Mouse (Mus musculus) hindbrain, embryonic 14.5 days (tissue): ENCODE measurements around the gene Pou2f2. TPM values are rescaled to one million over a fixed set of nuclear protein-coding genes. Genes with fewer than 3 reads are reported as not detected.

Experiments used
- ATAC-seq: fragments of 200-750 bp; cut with Nextera tagmentation; 2 replicates; pipeline ENCODE4 v1.8.0; 2017; ENCODE audit warnings: moderate number of reproducible peaks, mild to moderate bottlenecking, moderate TSS enrichment, moderate library complexity; ENCODE audit not compliant: low FRiP score
- DNase-seq: peaks from one replicate; pipeline ENCODE4 v3.0.0-alpha.2; 2015; ENCODE audit warnings: low spot score
- H3K27ac ChIP-seq: fragments of 300-500 bp; sonication (generic); 2 replicates; pipeline ENCODE4 v1.5.1; 2014; ENCODE audit warnings: mild to moderate bottlenecking, moderate library complexity
- H3K27me3 ChIP-seq: fragments of 300-500 bp; sonication (generic); 2 replicates; pipeline ENCODE4 v1.6.1; 2014; ENCODE audit warnings: mild to moderate bottlenecking, low read length, mixed read lengths; ENCODE audit not compliant: control insufficient read depth, insufficient read depth
- H3K36me3 ChIP-seq: fragments of 300-500 bp; sonication (generic); replicated peaks from 2 replicates; pipeline ENCODE4 v1.6.1; 2014; ENCODE audit not compliant: control insufficient read depth, insufficient read depth
- H3K4me1 ChIP-seq: fragments of 300-500 bp; sonication (generic); replicated peaks from 2 replicates; pipeline ENCODE4 v1.6.1; 2014; ENCODE audit warnings: antibody characterized with exemption, low read length, mixed read lengths; ENCODE audit not compliant: control insufficient read depth, insufficient read depth
- H3K4me2 ChIP-seq: fragments of 300-500 bp; sonication (generic); replicated peaks from 2 replicates; pipeline ENCODE4 v1.6.1; 2014; ENCODE audit warnings: mild to moderate bottlenecking, moderate library complexity
- H3K4me3 ChIP-seq: fragments of 300-500 bp; sonication (generic); replicated peaks from 2 replicates; pipeline ENCODE4 v1.5.1; 2014; ENCODE audit warnings: mild to moderate bottlenecking, low read length
- H3K9ac ChIP-seq: fragments of 300-500 bp; sonication (generic); 2 replicates; pipeline ENCODE4 v1.6.1; 2014
- H3K9me3 ChIP-seq: fragments of 300-500 bp; sonication (generic); 2 replicates; pipeline ENCODE4 v1.6.1; 2016; ENCODE audit warnings: low read length; ENCODE audit not compliant: control insufficient read depth
- WGBS: fragments of 180-500 bp; shearing (Covaris S2); extraction: QIAGEN DNeasy Blood & Tissue Kit; methylation state at CpG from one replicate; pipeline ENCODE4 v1.1.7; 2014; 5-methylcytosine and 5-hydroxymethylcytosine counted together
- polyA plus RNA-seq: library from polyadenylated mRNA; unstranded; fragments of >200 nt; fragmentation: Nextera tagmentation; extraction: Ambion mirVana; gene quantifications from 2 replicates; pipeline ENCODE4 v1.2.1, GENCODE M21; 2014

Gene Pou2f2
- polyA plus RNA-seq, 1 experiment from 2014 or later = 31.8 TPM

- Histone ChIP-seq H3K9me3 (no peaks in the 10 kb centered on the region), H3K27me3 (no peaks in the 10 kb centered on the region), H3K27ac (no peak overlapping the region), H3K4me1 (peaks cover 21% of the 10 kb centered on the region), H3K36me3 (peaks cover 50% of the 10 kb centered on the region), H3K4me3 (no peak overlapping the region), H3K4me2 (no peak overlapping the region), H3K9ac (no peak overlapping the region)
- ATAC-seq (no peak), DNase-seq (no peak)
- WGBS = 78% methylated on average over 12 of the region's 12 CpGs
These were observed 100.0 kb downstream of the Pou2f2 start for GRCm38 (mm10) chr7:25079496-25080026.

- Histone ChIP-seq H3K27ac (peak overlapping the region; percentile 94), H3K4me1 (peaks cover 31% of the 10 kb centered on the region), H3K27me3 (no peaks in the 10 kb centered on the region), H3K9ac (peak overlapping the region; percentile 92), H3K4me2 (peak overlapping the region; percentile 78), H3K4me3 (peak overlapping the region; percentile 91), H3K9me3 (no peaks in the 10 kb centered on the region), H3K36me3 (peaks cover 29% of the 10 kb centered on the region)
- under 1% methylated on average over 30 of the region's 33 CpGs for WGBS
- ATAC-seq (no peak), DNase-seq (no peak)
These were observed 102.1 kb downstream of the Pou2f2 start for GRCm38 (mm10) chr7:25077414-25077755.

DNA sequence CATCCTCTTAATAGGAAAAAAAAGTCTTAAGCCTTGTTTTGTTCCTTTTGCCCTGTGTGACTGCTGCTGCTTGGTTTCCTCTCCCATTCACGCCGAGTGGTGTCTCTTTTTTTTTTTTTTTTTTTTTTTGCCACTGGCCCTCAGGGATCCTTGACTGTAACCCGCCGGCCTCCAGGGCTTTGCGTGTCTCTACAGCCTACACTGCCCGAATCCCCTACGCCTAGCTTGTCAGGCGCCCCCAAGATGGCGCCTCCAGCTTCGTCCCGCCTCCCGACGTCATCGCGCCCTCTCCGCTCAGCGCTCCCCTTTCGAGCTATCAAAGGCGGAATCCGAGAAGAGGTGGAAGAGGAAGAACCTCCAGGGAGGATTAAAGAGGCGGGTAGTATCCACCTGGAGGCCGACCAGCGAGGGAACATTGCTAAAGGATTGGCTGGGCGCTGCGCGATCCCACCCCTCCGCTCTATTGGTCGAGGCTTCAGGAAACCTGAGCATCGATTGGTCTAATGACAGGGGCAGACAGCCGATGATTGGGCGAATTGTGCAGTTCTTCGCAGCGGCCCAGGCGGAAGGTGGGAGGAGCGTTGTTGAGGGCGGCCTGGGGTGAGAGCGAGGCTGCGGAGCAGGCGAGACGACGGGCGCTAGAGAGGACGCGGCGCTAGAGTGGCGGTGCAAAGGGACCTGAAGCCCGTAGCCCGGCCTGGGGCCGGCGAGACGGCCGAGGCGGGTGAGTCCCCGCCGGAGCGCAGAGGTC, 102.7 kb downstream of the Pou2f2 start:
- Histone ChIP-seq H3K27ac (peak overlapping the region; percentile 94), H3K4me2 (peak overlapping the region; percentile 78), H3K9me3 (no peaks in the 10 kb centered on the region), H3K9ac (peak overlapping the region; percentile 92), H3K4me3 (peak overlapping the region; percentile 91), H3K4me1 (peaks cover 31% of the 10 kb centered on the region), H3K27me3 (no peaks in the 10 kb centered on the region), H3K36me3 (peaks cover 23% of the 10 kb centered on the region)
- WGBS = 0% methylated on average over 53 of the region's 56 CpGs
- ATAC-seq (peak; percentile 96), DNase-seq (peak; percentile 96)

- Histone ChIP-seq H3K4me1 (peaks cover 34% of the 10 kb centered on the region), H3K27me3 (no peaks in the 10 kb centered on the region), H3K4me2 (peak overlapping the region; percentile 68), H3K9ac (peak overlapping the region; percentile 60), H3K36me3 (peaks cover 18% of the 10 kb centered on the region), H3K9me3 (no peaks in the 10 kb centered on the region), H3K27ac (peak overlapping the region; percentile 92), H3K4me3 (peak overlapping the region; percentile 37)
- 21% methylated on average over 7 of the region's 7 CpGs for WGBS
- DNase-seq = peak; percentile 35
- ATAC-seq = no peak
These were observed 103.2 kb downstream of the Pou2f2 start for GRCm38 (mm10) chr7:25076296-25076662.

GRCm38 (mm10) chr7:25073924-25074323, 105.6 kb downstream of the Pou2f2 start:
- Histone ChIP-seq H3K9ac (no peak overlapping the region), H3K4me2 (peak overlapping the region; percentile 96; the same call in 1 of the 2 replicates), H3K27ac (peak overlapping the region; percentile 96), H3K36me3 (0 out of 2 replicates have a peak, but pooled peaks cover 5% of the 10 kb centered on the region), H3K27me3 (no peaks in the 10 kb centered on the region), H3K4me3 (no peak overlapping the region; the same call in 1 of the 2 replicates), H3K9me3 (no peaks in the 10 kb centered on the region), H3K4me1 (peaks cover 55% of the 10 kb centered on the region)
- ATAC-seq (no peak), DNase-seq (no peak)
- 88% methylated on average over 8 of the region's 8 CpGs for WGBS

GRCm38 (mm10) chr7:25072716-25073390, 106.7 kb downstream of the Pou2f2 start:
- Histone ChIP-seq H3K4me3 (peak overlapping the region; percentile 69), H3K27ac (peak overlapping the region; percentile 96), H3K9me3 (no peaks in the 10 kb centered on the region), H3K36me3 (peaks cover 14% of the 10 kb centered on the region), H3K4me1 (peaks cover 56% of the 10 kb centered on the region), H3K4me2 (peak overlapping the region; percentile 96), H3K9ac (peak overlapping the region; percentile 95), H3K27me3 (no peaks in the 10 kb centered on the region)
- ATAC-seq (peak; percentile 22), DNase-seq (peak; percentile 62)
- 2% methylated on average over 29 of the region's 33 CpGs for WGBS

- Histone ChIP-seq H3K27me3 (no peaks in the 10 kb centered on the region), H3K36me3 (peaks cover 22% of the 10 kb centered on the region), H3K27ac (peak within 1 kb of the TSS; percentile 96), H3K9me3 (no peaks in the 10 kb centered on the region), H3K9ac (peak within 1 kb of the TSS; percentile 95), H3K4me2 (peak within 1 kb of the TSS; percentile 96), H3K4me1 (peaks cover 56% of the 10 kb centered on the region), H3K4me3 (peak within 1 kb of the TSS; percentile 69)
- WGBS = 0% methylated on average over 24 of the region's 28 CpGs
- ATAC-seq (peak; percentile 0; the same call in 1 of the 2 replicates), DNase-seq (no peak)
These were observed 107.4 kb downstream of the Pou2f2 start, which contains the start of the genes Grik5 and Zfp574 for GRCm38 (mm10) chr7:25071979-25072715. TSS of gene Grik5 (minus strand) at chr7:25072346. TSS of gene Zfp574 (plus strand) at chr7:25072567.

DNA sequence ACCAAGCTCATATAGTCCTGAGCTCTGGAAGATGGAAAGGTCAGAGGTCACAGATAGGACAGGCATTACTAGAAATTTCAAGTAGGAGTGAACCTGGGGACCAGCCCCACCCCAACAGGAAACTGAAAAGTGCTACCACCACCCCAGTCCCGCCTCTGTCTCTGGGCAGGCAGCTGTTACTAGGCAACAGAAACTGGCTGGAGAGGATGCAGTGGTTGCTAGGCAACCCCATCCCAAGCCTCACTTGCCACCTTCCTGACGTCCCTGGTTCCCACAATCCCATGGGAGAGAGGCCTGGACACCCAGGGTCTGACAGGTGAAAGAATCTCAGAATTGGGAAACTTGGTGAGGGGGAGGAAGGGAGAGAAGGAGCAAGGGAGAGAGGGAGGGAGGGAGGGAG, 110.8 kb downstream of the Pou2f2 start:
- Histone ChIP-seq H3K9me3 (no peaks in the 10 kb centered on the region), H3K27ac (peak overlapping the region; percentile 14; the same call in 1 of the 2 replicates), H3K9ac (peak overlapping the region; percentile 31; the same call in 1 of the 2 replicates), H3K36me3 (peaks cover 54% of the 10 kb centered on the region), H3K4me1 (peaks cover 45% of the 10 kb centered on the region), H3K4me2 (peak overlapping the region; percentile 96), H3K27me3 (no peaks in the 10 kb centered on the region), H3K4me3 (0 out of 2 replicates have a peak overlapping the region, but pooled peaks have one; percentile 3)
- DNase-seq (peak; percentile 64), ATAC-seq (0 out of 2 replicates have a peak, but pooled peaks have one; percentile 29)
- 9% methylated on average over 2 of the region's 2 CpGs for WGBS
